Mouse (Mus musculus): ENCODE data around the gene Cdk5r2.

Cdk5r2 gene

GRCm38 (mm10) chr1:74892351-74893133 is 37.8 kb downstream of the Cdk5r2 start:
- DNase-seq (ENCODE audit: low spot score), result no peak

GRCm38 (mm10) chr1:74893134-74893855 is 38.6 kb downstream of the Cdk5r2 start, which contains the start of gene Cryba2:
Gene Cryba2, minus strand, starts transcription at chr1:74893143.
- DNase-seq (ENCODE audit: low spot score), result peak; percentile 56

GRCm38 (mm10) chr1:74894966-74895365 is 40.2 kb downstream of the Cdk5r2 start:
- DNase-seq (ENCODE audit: low spot score), result peak; percentile 55

GRCm38 (mm10) chr1:74897976-74898375 is 43.2 kb downstream of the Cdk5r2 start:
- no peak for DNase-seq (ENCODE audit: low spot score)

DNA sequence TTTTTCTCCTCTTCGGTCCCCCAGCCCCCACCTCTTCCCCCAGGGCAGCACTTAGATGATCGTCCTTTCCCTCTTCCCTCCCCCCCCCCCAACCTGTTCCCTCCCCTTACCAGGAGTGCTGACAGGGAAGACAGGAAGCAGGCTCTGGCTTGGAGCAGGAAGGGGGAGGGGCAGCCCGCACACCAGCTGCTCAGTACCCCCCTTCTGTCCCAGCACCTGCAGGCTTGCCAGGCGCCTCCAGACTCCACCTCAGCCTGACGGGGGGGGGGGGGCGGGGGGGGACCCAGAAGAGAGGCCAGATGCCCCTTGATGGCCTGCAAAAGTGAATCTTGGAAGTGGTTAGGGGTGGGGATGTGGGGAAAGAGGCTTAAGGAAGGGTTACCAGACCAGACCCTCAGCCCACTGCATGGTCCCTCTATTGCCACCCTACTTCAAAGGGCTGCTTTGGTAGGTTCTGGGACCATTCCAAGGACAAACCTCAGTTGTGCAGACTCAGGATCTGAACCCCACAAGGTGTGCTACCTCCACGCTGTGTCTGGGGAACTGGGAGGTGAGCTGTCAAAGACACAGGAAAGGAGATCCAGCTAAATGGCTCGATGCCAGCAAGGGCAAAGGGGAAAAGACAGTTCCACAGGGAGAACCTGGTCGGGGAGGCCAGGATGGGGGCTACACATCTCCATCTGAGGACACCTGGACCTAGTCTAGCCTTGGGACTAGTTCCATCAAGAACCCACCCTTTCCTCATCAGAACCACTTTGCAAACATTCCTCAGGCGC is 44.1 kb downstream of the Cdk5r2 start:
- no peak for DNase-seq (ENCODE audit: low spot score)

GRCm38 (mm10) chr1:74900341-74901285 is 45.9 kb downstream of the Cdk5r2 start:
- peak; percentile 76 for DNase-seq (ENCODE audit: low spot score)

DNA sequence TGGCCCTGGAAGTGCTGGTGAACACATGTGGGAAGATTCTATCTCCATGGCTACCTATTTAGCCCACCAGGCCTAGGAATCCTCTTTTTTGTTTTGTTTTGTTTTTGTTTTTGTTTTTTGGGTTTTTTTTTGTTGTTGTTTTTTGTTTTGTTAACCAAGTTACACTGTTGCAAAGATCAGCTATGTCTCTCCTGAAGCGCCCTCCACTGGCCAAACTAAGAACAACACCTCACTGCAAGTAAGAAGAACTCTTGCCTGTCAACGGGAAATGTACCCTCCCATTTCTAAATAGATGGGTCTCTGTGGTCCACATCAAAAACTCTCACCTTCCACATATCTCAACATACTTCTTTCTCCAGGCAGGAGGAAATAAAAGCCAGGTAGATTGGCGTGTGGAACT is 47.0 kb downstream of the Cdk5r2 start:
- peak; percentile 66 for DNase-seq (ENCODE audit: low spot score)

DNA sequence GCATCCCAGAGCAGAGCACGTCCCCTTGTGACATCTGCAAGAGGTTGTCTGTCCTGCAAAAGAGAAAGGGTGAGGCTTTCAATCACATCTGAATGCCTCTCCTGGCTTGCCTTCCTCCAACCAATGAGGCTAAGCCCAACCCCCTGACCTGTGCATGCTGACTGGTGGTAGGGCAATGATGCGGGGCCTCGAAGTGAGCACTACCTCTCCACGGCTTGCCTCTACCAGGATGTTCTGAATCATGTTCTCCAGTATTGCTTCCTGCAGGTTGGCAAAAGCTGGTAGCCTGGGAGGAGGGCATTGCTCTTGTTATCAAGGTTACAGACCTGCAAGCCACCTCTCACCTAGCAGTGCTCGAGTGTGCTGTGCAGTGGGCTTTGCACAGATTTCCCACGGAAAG is 47.5 kb downstream of the Cdk5r2 start:
- DNase-seq (ENCODE audit: low spot score), result no peak

Data from urinary bladder, postnatal 14 days (tissue).